Mouse (Mus musculus): Measurements from ENCODE around the gene Gm10424. TPM values are rescaled to one million over a fixed set of nuclear protein-coding genes. Genes with fewer than 3 reads are reported as not detected.
"Not testable (repeated sequence)": the region's sequence is repeated elsewhere in the genome, so short reads cannot be mapped to it uniquely, and the experiment has no call there.

Gm10424 gene
- total RNA-seq (2017), result not detected in 2 replicates

GRCm38 (mm10) chr5:95272668-95273067 is at the start of gene Gm10424:
Gm10424 (minus strand) TSS chr5:95272768.
- ATAC-seq (replicated peaks; ENCODE audit: low read depth, poor library complexity, severe bottlenecking), result not testable (repeated sequence)

DNA sequence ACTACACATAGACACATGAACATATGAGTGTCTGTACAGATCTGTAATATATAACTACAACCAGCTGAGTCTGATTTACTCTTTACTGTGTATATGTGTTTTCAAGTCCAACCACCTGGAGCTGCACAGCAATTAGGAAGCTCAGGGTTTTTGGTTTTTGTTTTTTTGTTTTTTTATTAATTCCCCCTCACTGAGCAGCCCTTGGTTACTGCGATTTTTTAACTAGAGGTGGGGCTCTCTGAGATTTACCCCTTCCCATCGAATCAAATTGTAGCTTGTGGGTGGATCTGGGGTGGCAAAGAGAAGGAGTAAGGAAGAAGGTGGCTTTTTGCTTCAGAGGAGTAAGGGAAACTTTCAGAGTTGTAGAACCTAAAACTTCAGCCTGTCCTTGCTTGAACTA is 33.0 kb upstream of the Gm10424 start, which contains the start of gene Gm3259:
TSS of gene Gm3259 (plus strand) at position 301 of the 400 bp plus-strand sequence.
- not testable (repeated sequence) for ATAC-seq (replicated peaks; ENCODE audit: low read depth, poor library complexity, severe bottlenecking)

Other genes starting within 250 kb of the Gm10424 start
- gene Gm7942, start 165.8 kb downstream of the Gm10424 start, total RNA-seq (2017), result not detected in 2 replicates
- gene Gm16513, start 90.1 kb downstream of the Gm10424 start, total RNA-seq (2017), result not detected in 2 replicates
- gene Gm3259, start 33.1 kb upstream of the Gm10424 start, total RNA-seq (2017), result not detected in 2 replicates
- not detected in 2 replicates for gene D5Ertd577e, start 184.0 kb upstream of the Gm10424 start, total RNA-seq (2017)
- not detected in 2 replicates for gene Gm3286, start 238.0 kb upstream of the Gm10424 start, total RNA-seq (2017)